Mouse (Mus musculus): ENCODE data around the gene Tmem117. TPM values are rescaled to one million over a fixed set of nuclear protein-coding genes. Genes with fewer than 3 reads are reported as not detected.

Tmem117 gene
- total and polyA plus RNA-seq, 3 experiments: not detected

- H3K27ac ChIP-seq (ENCODE audit: control insufficient read depth, low read depth, low read length): no peak overlapping the region
- H3K9me3 ChIP-seq (replicated peaks; ENCODE audit: insufficient read depth, low read length): no peaks in the 10 kb centered on the region
- H3K9ac ChIP-seq (ENCODE audit: control insufficient read depth, low read depth, low read length, poor library complexity, severe bottlenecking): no peak overlapping the region
- no peaks in the 10 kb centered on the region for H3K27me3 ChIP-seq (ENCODE audit: control insufficient read depth in 1 of 2, insufficient read depth in 2 of 2, low read length in 2 of 2)
- no peaks in the 10 kb centered on the region for H3K79me2 ChIP-seq (ENCODE audit: control insufficient read depth, insufficient read depth, low read length, poor library complexity)
- H3K36me3 ChIP-seq (ENCODE audit: control insufficient read depth in 1 of 2, insufficient read depth in 2 of 2, low read length in 2 of 2): no peaks in the 10 kb centered on the region
- TF ChIP-seq MAFK (IDR thresholded peaks at IDR 0.05; ENCODE audit: borderline replicate concordance, low read depth, low read length): no peak
- no peak for TF ChIP-seq SIN3A (IDR thresholded peaks at IDR 0.05; ENCODE audit: low read length)
- TF ChIP-seq USF2 (IDR thresholded peaks at IDR 0.05; ENCODE audit: borderline replicate concordance in 1 of 2, insufficient read depth in 1 of 2, low read depth in 1 of 2, low read length in 2 of 2): no peak
- TF ChIP-seq NRF1 (IDR thresholded peaks at IDR 0.05; ENCODE audit: insufficient read depth, low read depth, low read length, poor library complexity, severe bottlenecking): no peak
- TF ChIP-seq ZC3H11A (IDR thresholded peaks at IDR 0.05; ENCODE audit: low read depth, low read length): no peak
- no peak for TF ChIP-seq NELFE (IDR thresholded peaks at IDR 0.05; ENCODE audit: low read depth, low read length)
- TF ChIP-seq ZNF384 (IDR thresholded peaks at IDR 0.05; ENCODE audit: low read depth, low read length): no peak
- TF ChIP-seq CHD2 (IDR thresholded peaks at IDR 0.05; ENCODE audit: low read length): no peak
- TF ChIP-seq POLR2A (IDR thresholded peaks at IDR 0.05; ENCODE audit: control insufficient read depth in 1 of 2, insufficient read depth in 1 of 2, low read depth in 1 of 2, low read length in 2 of 2, poor library complexity in 1 of 2): no peak
- no peak for TF ChIP-seq MAX (IDR thresholded peaks at IDR 0.05; ENCODE audit: low read length)
- TF ChIP-seq MYC (IDR thresholded peaks at IDR 0.05; ENCODE audit: low read depth, low read length): no peak
- no peak for TF ChIP-seq GATA1 (IDR thresholded peaks at IDR 0.05; ENCODE audit: low read depth, low read length)
- no peak for DNase-seq (ENCODE audit: low read depth, low spot score)
- no peaks in the 10 kb centered on the region for H3K4me1 ChIP-seq (ENCODE audit: control insufficient read depth in 1 of 2, insufficient read depth in 2 of 2, low read length in 2 of 2)
- H3K4me3 ChIP-seq (ENCODE audit: control insufficient read depth in 1 of 2, insufficient read depth in 1 of 2, low read depth in 2 of 2, low read length in 2 of 2): no peak overlapping the region
These were observed 312.9 kb downstream of the Tmem117 start for GRCm38 (mm10) chr15:94941954-94942353.

DNA sequence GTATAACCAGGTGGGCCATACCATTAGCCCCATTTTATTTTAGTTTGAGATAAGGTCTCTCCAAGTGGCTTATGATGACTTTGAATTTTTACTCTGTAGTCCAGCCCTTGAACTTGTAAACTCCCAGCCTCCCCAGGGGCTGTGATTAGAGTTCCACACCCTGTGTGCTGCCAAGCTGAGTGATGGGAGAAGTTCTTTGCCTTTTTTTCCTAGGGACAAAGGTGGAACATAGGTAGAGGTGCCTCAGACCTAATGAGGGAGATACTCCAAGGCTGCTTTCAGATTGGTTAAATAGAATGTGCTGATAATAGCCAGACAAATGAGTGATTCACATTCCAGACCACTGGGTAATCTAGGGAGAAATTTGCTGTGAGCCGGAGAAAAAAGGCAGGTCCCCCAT is 313.4 kb downstream of the Tmem117 start:
- Histone ChIP-seq H3K27me3 (ENCODE audit: control insufficient read depth in 1 of 2, insufficient read depth in 2 of 2, low read length in 2 of 2) (no peaks in the 10 kb centered on the region), H3K9me3 (replicated peaks; ENCODE audit: insufficient read depth, low read length) (no peaks in the 10 kb centered on the region), H3K79me2 (ENCODE audit: control insufficient read depth, insufficient read depth, low read length, poor library complexity) (no peaks in the 10 kb centered on the region), H3K36me3 (ENCODE audit: control insufficient read depth in 1 of 2, insufficient read depth in 2 of 2, low read length in 2 of 2) (no peaks in the 10 kb centered on the region), H3K9ac (ENCODE audit: control insufficient read depth, low read depth, low read length, poor library complexity, severe bottlenecking) (no peak overlapping the region), H3K4me3 (ENCODE audit: control insufficient read depth in 1 of 2, insufficient read depth in 1 of 2, low read depth in 2 of 2, low read length in 2 of 2) (no peak overlapping the region), H3K27ac (ENCODE audit: control insufficient read depth, low read depth, low read length) (no peak overlapping the region), H3K4me1 (ENCODE audit: control insufficient read depth in 1 of 2, insufficient read depth in 2 of 2, low read length in 2 of 2) (no peaks in the 10 kb centered on the region)
- no peak for DNase-seq (ENCODE audit: low read depth, low spot score)
- TF ChIP-seq NELFE (IDR thresholded peaks at IDR 0.05; ENCODE audit: low read depth, low read length) (no peak), TAL1 (IDR thresholded peaks at IDR 0.05; ENCODE audit: low read length) (no peak), GATA1 (IDR thresholded peaks at IDR 0.05; ENCODE audit: low read depth, low read length) (no peak), CHD1 (IDR thresholded peaks at IDR 0.05; ENCODE audit: low read depth, low read length) (no peak), SMC3 (IDR thresholded peaks at IDR 0.05; ENCODE audit: low read depth, low read length) (no peak), TCF12 (IDR thresholded peaks at IDR 0.05; ENCODE audit: low read depth, low read length) (no peak), CTCF (IDR thresholded peaks at IDR 0.05 in 2 of 3, conservative IDR thresholded peaks at IDR 0.05 in 1 of 3; ENCODE audit: control insufficient read depth in 1 of 3, insufficient read depth in 1 of 3, low read depth in 2 of 3, low read length in 3 of 3, poor library complexity in 1 of 3, severe bottlenecking in 1 of 3) (no peak), ZMIZ1 (IDR thresholded peaks at IDR 0.05; ENCODE audit: low read depth, low read length) (no peak), ZNF384 (IDR thresholded peaks at IDR 0.05; ENCODE audit: low read depth, low read length) (no peak), USF1 (IDR thresholded peaks at IDR 0.05; ENCODE audit: low read depth, low read length) (no peak), CHD2 (IDR thresholded peaks at IDR 0.05; ENCODE audit: low read length) (no peak), POLR2A (IDR thresholded peaks at IDR 0.05; ENCODE audit: control insufficient read depth in 1 of 2, insufficient read depth in 1 of 2, low read depth in 1 of 2, low read length in 2 of 2, poor library complexity in 1 of 2) (no peak), MAFK (IDR thresholded peaks at IDR 0.05; ENCODE audit: borderline replicate concordance, low read depth, low read length) (no peak), USF2 (IDR thresholded peaks at IDR 0.05; ENCODE audit: borderline replicate concordance in 1 of 2, insufficient read depth in 1 of 2, low read depth in 1 of 2, low read length in 2 of 2) (no peak), MAX (IDR thresholded peaks at IDR 0.05; ENCODE audit: low read length) (no peak)
